Mouse (Mus musculus) stomach, embryonic 15.5 days (tissue): ENCODE measurements around the gene Tbxas1. TPM values are rescaled to one million over a fixed set of nuclear protein-coding genes. Genes with fewer than 3 reads are reported as not detected.

Source experiments
- ATAC-seq: fragments of 200-750 bp; cut with Nextera tagmentation; 2 replicates; pipeline ENCODE4 v1.8.0; 2017; ENCODE audit warnings: low read depth, moderate number of reproducible peaks, moderate TSS enrichment; ENCODE audit not compliant: insufficient read depth, low FRiP score
- H3K27ac ChIP-seq: fragments of 300-500 bp; sonication (generic); 2 replicates; pipeline ENCODE4 v1.5.1; 2015; ENCODE audit warnings: mild to moderate bottlenecking, inconsistent platforms
- H3K27me3 ChIP-seq: fragments of 300-500 bp; sonication (generic); replicated peaks from 2 replicates; pipeline ENCODE4 v1.6.1; 2015; ENCODE audit warnings: inconsistent platforms
- H3K36me3 ChIP-seq: fragments of 300-500 bp; sonication (generic); 2 replicates; pipeline ENCODE4 v1.6.1; 2015; ENCODE audit warnings: inconsistent platforms
- H3K4me1 ChIP-seq: fragments of 300-500 bp; sonication (generic); 2 replicates; pipeline ENCODE4 v1.6.1; 2015; ENCODE audit warnings: inconsistent platforms
- H3K4me2 ChIP-seq: fragments of 300-500 bp; sonication (generic); 2 replicates; pipeline ENCODE4 v1.6.1; 2015; ENCODE audit warnings: mild to moderate bottlenecking, inconsistent platforms
- H3K4me3 ChIP-seq: fragments of 300-500 bp; sonication (generic); replicated peaks from 2 replicates; pipeline ENCODE4 v1.5.1; 2015; ENCODE audit warnings: inconsistent platforms
- H3K9ac ChIP-seq: fragments of 300-500 bp; sonication (generic); 2 replicates; pipeline ENCODE4 v1.6.1; 2015; ENCODE audit warnings: inconsistent platforms
- H3K9me3 ChIP-seq: fragments of 300-500 bp; sonication (generic); 2 replicates; pipeline ENCODE4 v1.6.1; 2016; ENCODE audit warnings: inconsistent platforms
- WGBS: fragments of 180-500 bp; shearing (Covaris S2); methylation state at CpG from one replicate; pipeline ENCODE4 v1.1.7; 2015; 5-methylcytosine and 5-hydroxymethylcytosine counted together
- polyA plus RNA-seq: library from polyadenylated mRNA; unstranded; fragments of >200 nt; fragmentation: Nextera tagmentation; extraction: Ambion mirVana; gene quantifications from 2 replicates; pipeline ENCODE4 v1.2.1, GENCODE M21; 2015

Tbxas1 gene
- polyA plus RNA-seq: 3.4 and 3.5 TPM in 2 replicates

GRCm38 (mm10) chr6:38875258-38876070 lies at the start of gene Tbxas1:
Tbxas1 (plus strand) TSS chr6:38875404.
- WGBS: under 1% methylated on average over 58 of the region's 77 CpGs
- peak within 1 kb of the TSS; percentile 99 for H3K4me3 ChIP-seq
- peak within 1 kb of the TSS; percentile 68 for H3K4me2 ChIP-seq
- peak within 1 kb of the TSS; percentile 97 for H3K27ac ChIP-seq
- peaks cover 22% of the 10 kb centered on the region for H3K4me1 ChIP-seq
- no peaks in the 10 kb centered on the region for H3K27me3 ChIP-seq
- peak within 1 kb of the TSS; percentile 99 for H3K9ac ChIP-seq
- peak; percentile 42; the same call in 1 of the 2 replicates for ATAC-seq
- H3K36me3 ChIP-seq: 0 out of 2 replicates have a peak, but pooled peaks cover under 1% of the 10 kb centered on the region
- H3K9me3 ChIP-seq: no peaks in the 10 kb centered on the region

GRCm38 (mm10) chr6:38825886-38826285 lies 49.3 kb upstream of the Tbxas1 start:
- Histone ChIP-seq H3K27me3 (no peaks in the 10 kb centered on the region), H3K4me1 (peaks cover 4% of the 10 kb centered on the region; the same call in 1 of the 2 replicates), H3K9ac (no peak overlapping the region), H3K9me3 (no peaks in the 10 kb centered on the region), H3K4me2 (no peak overlapping the region), H3K4me3 (no peak overlapping the region), H3K27ac (no peak overlapping the region), H3K36me3 (no peaks in the 10 kb centered on the region)
- no peak for ATAC-seq

GRCm38 (mm10) chr6:38826857-38827256 lies 48.3 kb upstream of the Tbxas1 start:
- Histone ChIP-seq H3K27ac (no peak overlapping the region), H3K9me3 (no peaks in the 10 kb centered on the region), H3K4me3 (no peak overlapping the region), H3K4me2 (no peak overlapping the region), H3K36me3 (no peaks in the 10 kb centered on the region), H3K9ac (no peak overlapping the region), H3K4me1 (peaks cover 4% of the 10 kb centered on the region; the same call in 1 of the 2 replicates), H3K27me3 (no peaks in the 10 kb centered on the region)
- WGBS: 60% methylated on average over 3 of the region's 3 CpGs
- no peak for ATAC-seq

GRCm38 (mm10) chr6:38827435-38827834 lies 47.8 kb upstream of the Tbxas1 start:
- Histone ChIP-seq H3K9me3 (no peaks in the 10 kb centered on the region), H3K36me3 (no peaks in the 10 kb centered on the region), H3K27ac (no peak overlapping the region), H3K4me2 (no peak overlapping the region), H3K4me3 (no peak overlapping the region), H3K4me1 (peaks cover 4% of the 10 kb centered on the region; the same call in 1 of the 2 replicates), H3K27me3 (no peaks in the 10 kb centered on the region), H3K9ac (no peak overlapping the region)
- WGBS: 57% methylated on average over 5 of the region's 5 CpGs
- ATAC-seq: peak; percentile 35; the same call in 1 of the 2 replicates

GRCm38 (mm10) chr6:38828211-38828610 lies 47.0 kb upstream of the Tbxas1 start:
- no peaks in the 10 kb centered on the region for H3K36me3 ChIP-seq
- no peak overlapping the region for H3K4me3 ChIP-seq
- H3K27ac ChIP-seq: 0 out of 2 replicates have a peak overlapping the region, but pooled peaks have one; percentile 22
- no peak overlapping the region for H3K4me2 ChIP-seq
- no peak overlapping the region for H3K9ac ChIP-seq
- WGBS: 65% methylated on average over 2 of the region's 2 CpGs
- no peaks in the 10 kb centered on the region for H3K27me3 ChIP-seq
- H3K9me3 ChIP-seq: no peaks in the 10 kb centered on the region
- peaks cover 4% of the 10 kb centered on the region; the same call in 1 of the 2 replicates for H3K4me1 ChIP-seq
- ATAC-seq: no peak

GRCm38 (mm10) chr6:38829452-38829851 lies 45.8 kb upstream of the Tbxas1 start:
- Histone ChIP-seq H3K4me1 (no peaks in the 10 kb centered on the region), H3K4me2 (no peak overlapping the region), H3K27me3 (no peaks in the 10 kb centered on the region), H3K9ac (no peak overlapping the region), H3K4me3 (no peak overlapping the region), H3K36me3 (no peaks in the 10 kb centered on the region), H3K9me3 (no peaks in the 10 kb centered on the region), H3K27ac (no peak overlapping the region)
- ATAC-seq: no peak
- WGBS: 64% methylated on average over 3 of the region's 3 CpGs

GRCm38 (mm10) chr6:38833721-38834120 lies 41.5 kb upstream of the Tbxas1 start:
- Histone ChIP-seq H3K36me3 (no peaks in the 10 kb centered on the region), H3K9ac (no peak overlapping the region), H3K4me2 (no peak overlapping the region), H3K9me3 (no peaks in the 10 kb centered on the region), H3K4me3 (no peak overlapping the region), H3K27ac (no peak overlapping the region), H3K27me3 (no peaks in the 10 kb centered on the region), H3K4me1 (no peaks in the 10 kb centered on the region)
- ATAC-seq: no peak
- 80% methylated on average over 3 of the region's 3 CpGs for WGBS

GRCm38 (mm10) chr6:38834727-38835126 lies 40.5 kb upstream of the Tbxas1 start:
- H3K4me1 ChIP-seq: no peaks in the 10 kb centered on the region
- no peak overlapping the region for H3K9ac ChIP-seq
- H3K4me3 ChIP-seq: no peak overlapping the region
- 75% methylated on average over 2 of the region's 2 CpGs for WGBS
- no peak overlapping the region for H3K27ac ChIP-seq
- no peaks in the 10 kb centered on the region for H3K36me3 ChIP-seq
- no peak overlapping the region for H3K4me2 ChIP-seq
- no peaks in the 10 kb centered on the region for H3K27me3 ChIP-seq
- no peak for ATAC-seq
- H3K9me3 ChIP-seq: no peaks in the 10 kb centered on the region

GRCm38 (mm10) chr6:38835217-38835616 lies 40.0 kb upstream of the Tbxas1 start:
- no peak overlapping the region for H3K4me2 ChIP-seq
- 40% methylated on average over 1 of the region's 1 CpGs for WGBS
- no peak overlapping the region for H3K4me3 ChIP-seq
- no peak overlapping the region for H3K9ac ChIP-seq
- H3K9me3 ChIP-seq: no peaks in the 10 kb centered on the region
- H3K4me1 ChIP-seq: no peaks in the 10 kb centered on the region
- no peaks in the 10 kb centered on the region for H3K36me3 ChIP-seq
- peak; percentile 45; the same call in 1 of the 2 replicates for ATAC-seq
- no peaks in the 10 kb centered on the region for H3K27me3 ChIP-seq
- H3K27ac ChIP-seq: no peak overlapping the region

- Histone ChIP-seq H3K9me3 (no peaks in the 10 kb centered on the region), H3K27ac (no peak overlapping the region), H3K4me2 (no peak overlapping the region), H3K4me1 (no peaks in the 10 kb centered on the region), H3K4me3 (no peak overlapping the region), H3K36me3 (no peaks in the 10 kb centered on the region), H3K27me3 (no peaks in the 10 kb centered on the region), H3K9ac (no peak overlapping the region)
- ATAC-seq: no peak
- WGBS: 68% methylated on average over 4 of the region's 4 CpGs
Observed at GRCm38 (mm10) chr6:38838061-38838460, 37.1 kb upstream of the Tbxas1 start.

- WGBS: 61% methylated on average over 4 of the region's 4 CpGs
- H3K4me1 ChIP-seq: no peaks in the 10 kb centered on the region
- no peaks in the 10 kb centered on the region for H3K27me3 ChIP-seq
- H3K9ac ChIP-seq: no peak overlapping the region
- H3K27ac ChIP-seq: no peak overlapping the region
- H3K4me3 ChIP-seq: no peak overlapping the region
- H3K4me2 ChIP-seq: no peak overlapping the region
- H3K9me3 ChIP-seq: no peaks in the 10 kb centered on the region
- H3K36me3 ChIP-seq: no peaks in the 10 kb centered on the region
- no peak for ATAC-seq
Observed at GRCm38 (mm10) chr6:38839891-38840290, 35.3 kb upstream of the Tbxas1 start.

- Histone ChIP-seq H3K4me2 (no peak overlapping the region), H3K4me1 (no peaks in the 10 kb centered on the region), H3K9me3 (no peaks in the 10 kb centered on the region), H3K36me3 (no peaks in the 10 kb centered on the region), H3K27me3 (no peaks in the 10 kb centered on the region), H3K4me3 (no peak overlapping the region), H3K27ac (no peak overlapping the region), H3K9ac (no peak overlapping the region)
- no peak for ATAC-seq
- WGBS: 82% methylated on average over 2 of the region's 2 CpGs
Observed at GRCm38 (mm10) chr6:38840380-38840779, 34.8 kb upstream of the Tbxas1 start.
